Mouse (Mus musculus): ENCODE results near the gene Pemt. TPM values are rescaled to one million over a fixed set of nuclear protein-coding genes. Genes with fewer than 3 reads are reported as not detected.

Pemt gene
- polyA plus RNA-seq, 1 experiment, result 41.5 TPM

GRCm38 (mm10) chr11:59971691-59972090 is 74.6 kb downstream of the Pemt start:
- Histone ChIP-seq H3K4me1 (ENCODE audit: control insufficient read depth, insufficient read depth, low read length) (no peaks in the 10 kb centered on the region), H3K27me3 (ENCODE audit: control insufficient read depth, insufficient read depth, low read length) (no peaks in the 10 kb centered on the region), H3K36me3 (ENCODE audit: control insufficient read depth, insufficient read depth, low read length) (no peaks in the 10 kb centered on the region), H3K4me3 (ENCODE audit: control insufficient read depth, low read depth, low read length) (no peak overlapping the region), H3K27ac (ENCODE audit: control insufficient read depth, insufficient read depth, low read depth, low read length) (no peak overlapping the region)
- no peak for TF ChIP-seq POLR2A (IDR thresholded peaks at IDR 0.05; ENCODE audit: control insufficient read depth, low read depth, low read length)

GRCm38 (mm10) chr11:59970780-59971179 is 75.5 kb downstream of the Pemt start:
- H3K4me1 ChIP-seq (ENCODE audit: control insufficient read depth, insufficient read depth, low read length), result peaks cover 1% of the 10 kb centered on the region; the same call in 1 of the 2 replicates
- TF ChIP-seq CTCF (IDR thresholded peaks at IDR 0.05; ENCODE audit: control insufficient read depth, insufficient read depth, insufficient replicate concordance, low read depth, low read length) (no peak), POLR2A (IDR thresholded peaks at IDR 0.05; ENCODE audit: control insufficient read depth, low read depth, low read length) (no peak)
- H3K27me3 ChIP-seq (ENCODE audit: control insufficient read depth, insufficient read depth, low read length), result no peaks in the 10 kb centered on the region

GRCm38 (mm10) chr11:59967765-59968164 is 78.5 kb downstream of the Pemt start:
- Histone ChIP-seq H3K27ac (ENCODE audit: control insufficient read depth, insufficient read depth, low read depth, low read length) (no peak overlapping the region), H3K36me3 (ENCODE audit: control insufficient read depth, insufficient read depth, low read length) (no peaks in the 10 kb centered on the region), H3K4me1 (ENCODE audit: control insufficient read depth, insufficient read depth, low read length) (peaks cover 9% of the 10 kb centered on the region), H3K27me3 (ENCODE audit: control insufficient read depth, insufficient read depth, low read length) (no peaks in the 10 kb centered on the region), H3K4me3 (ENCODE audit: control insufficient read depth, low read depth, low read length) (no peak overlapping the region)
- TF ChIP-seq POLR2A (IDR thresholded peaks at IDR 0.05; ENCODE audit: control insufficient read depth, low read depth, low read length), result no peak
- no peak for TF ChIP-seq CTCF (IDR thresholded peaks at IDR 0.05; ENCODE audit: control insufficient read depth, insufficient read depth, insufficient replicate concordance, low read depth, low read length)

More at GRCm38 (mm10) chr11:59970780-59971179, 75.5 kb downstream of the Pemt start:
- Histone ChIP-seq H3K27ac (ENCODE audit: control insufficient read depth, insufficient read depth, low read depth, low read length) (no peak overlapping the region), H3K36me3 (ENCODE audit: control insufficient read depth, insufficient read depth, low read length) (no peaks in the 10 kb centered on the region), H3K4me3 (ENCODE audit: control insufficient read depth, low read depth, low read length) (no peak overlapping the region)

- peaks cover 9% of the 10 kb centered on the region for H3K4me1 ChIP-seq (ENCODE audit: control insufficient read depth, insufficient read depth, low read length)
- H3K27me3 ChIP-seq (ENCODE audit: control insufficient read depth, insufficient read depth, low read length), result no peaks in the 10 kb centered on the region
- H3K27ac ChIP-seq (ENCODE audit: control insufficient read depth, insufficient read depth, low read depth, low read length), result no peak overlapping the region
- H3K36me3 ChIP-seq (ENCODE audit: control insufficient read depth, insufficient read depth, low read length), result no peaks in the 10 kb centered on the region
- TF ChIP-seq POLR2A (IDR thresholded peaks at IDR 0.05; ENCODE audit: control insufficient read depth, low read depth, low read length) (no peak), CTCF (IDR thresholded peaks at IDR 0.05; ENCODE audit: control insufficient read depth, insufficient read depth, insufficient replicate concordance, low read depth, low read length) (no peak)
- H3K4me3 ChIP-seq (ENCODE audit: control insufficient read depth, low read depth, low read length), result no peak overlapping the region
These were observed 80.2 kb downstream of the Pemt start for GRCm38 (mm10) chr11:59966102-59966483.

- peak; percentile 67; the same call in 1 of the 2 replicates for TF ChIP-seq CTCF (IDR thresholded peaks at IDR 0.05; ENCODE audit: control insufficient read depth, insufficient read depth, insufficient replicate concordance, low read depth, low read length)
- TF ChIP-seq POLR2A (IDR thresholded peaks at IDR 0.05; ENCODE audit: control insufficient read depth, low read depth, low read length), result no peak
- H3K27ac ChIP-seq (ENCODE audit: control insufficient read depth, insufficient read depth, low read depth, low read length), result 0 out of 2 replicates have a peak overlapping the region, but pooled peaks have one; percentile 45
- no peaks in the 10 kb centered on the region for H3K27me3 ChIP-seq (ENCODE audit: control insufficient read depth, insufficient read depth, low read length)
- H3K4me1 ChIP-seq (ENCODE audit: control insufficient read depth, insufficient read depth, low read length), result peaks cover 11% of the 10 kb centered on the region
- H3K36me3 ChIP-seq (ENCODE audit: control insufficient read depth, insufficient read depth, low read length), result no peaks in the 10 kb centered on the region; the same call in 1 of the 2 replicates
- peak overlapping the region; percentile 75 for H3K4me3 ChIP-seq (ENCODE audit: control insufficient read depth, low read depth, low read length)
These were observed 80.8 kb downstream of the Pemt start for GRCm38 (mm10) chr11:59965227-59966101.

DNA sequence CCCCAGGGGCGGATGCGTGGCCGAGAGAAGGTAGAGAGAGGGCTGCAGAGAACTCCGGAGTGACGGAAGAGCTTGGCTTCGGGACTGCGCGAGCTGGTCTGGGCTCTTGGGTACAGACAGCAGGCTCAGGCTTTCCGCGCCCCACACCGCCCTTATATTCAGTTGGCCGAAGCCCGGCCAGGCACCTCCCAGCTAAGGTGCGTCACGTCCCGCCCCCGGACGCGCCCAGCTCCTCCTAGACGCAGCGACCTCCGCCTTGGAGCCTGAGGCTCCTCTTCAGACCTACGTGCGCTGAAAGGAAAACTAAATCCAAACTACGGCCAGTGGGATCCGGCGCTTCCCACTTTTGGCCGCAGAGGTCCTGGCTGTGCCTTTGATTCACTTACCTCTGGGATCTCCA is 81.5 kb downstream of the Pemt start, which contains the start of gene Rasd1:
Rasd1 (minus strand) TSS at position 127 of the 400 bp plus-strand sequence.
- Histone ChIP-seq H3K4me3 (ENCODE audit: control insufficient read depth, low read depth, low read length) (peak within 1 kb of the TSS; percentile 75), H3K27me3 (ENCODE audit: control insufficient read depth, insufficient read depth, low read length) (no peaks in the 10 kb centered on the region), H3K4me1 (ENCODE audit: control insufficient read depth, insufficient read depth, low read length) (peaks cover 15% of the 10 kb centered on the region), H3K27ac (ENCODE audit: control insufficient read depth, insufficient read depth, low read depth, low read length) (peak within 1 kb of the TSS; percentile 70), H3K36me3 (ENCODE audit: control insufficient read depth, insufficient read depth, low read length) (no peaks in the 10 kb centered on the region; the same call in 1 of the 2 replicates)
- TF ChIP-seq POLR2A (IDR thresholded peaks at IDR 0.05; ENCODE audit: control insufficient read depth, low read depth, low read length), result peak; percentile 93
- no peak for TF ChIP-seq CTCF (IDR thresholded peaks at IDR 0.05; ENCODE audit: control insufficient read depth, insufficient read depth, insufficient replicate concordance, low read depth, low read length)

DNA sequence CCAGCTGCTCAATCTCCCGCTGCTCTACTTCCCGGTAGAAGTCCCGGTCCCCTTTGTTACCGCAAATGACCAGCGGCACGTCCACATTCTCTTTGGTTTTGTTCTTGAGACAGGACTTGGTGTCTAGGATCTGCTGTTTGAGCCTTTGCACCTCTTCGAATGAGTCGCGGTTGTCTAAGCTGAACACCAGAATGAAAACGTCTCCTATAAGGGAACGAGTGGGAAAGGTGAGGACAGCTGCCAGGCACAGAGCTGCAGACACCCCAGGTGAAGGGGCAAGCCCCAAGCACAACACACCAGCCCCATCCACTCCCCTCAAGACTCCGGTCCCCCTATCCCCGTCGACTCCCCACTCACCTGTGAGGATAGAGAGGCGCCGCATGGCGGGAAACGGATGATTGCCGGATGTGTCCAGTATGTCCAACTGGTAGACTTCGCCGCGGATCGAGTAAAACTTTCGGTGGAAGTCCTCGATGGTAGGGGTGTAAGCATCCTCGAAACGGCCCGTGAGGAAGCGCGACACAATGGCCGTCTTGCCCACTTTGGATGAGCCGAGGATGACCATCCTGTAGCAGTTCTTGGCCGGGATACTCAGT is 82.0 kb downstream of the Pemt start:
- no peaks in the 10 kb centered on the region for H3K27me3 ChIP-seq (ENCODE audit: control insufficient read depth, insufficient read depth, low read length)
- peak overlapping the region; percentile 75 for H3K4me3 ChIP-seq (ENCODE audit: control insufficient read depth, low read depth, low read length)
- H3K27ac ChIP-seq (ENCODE audit: control insufficient read depth, insufficient read depth, low read depth, low read length), result peak overlapping the region; percentile 70
- TF ChIP-seq POLR2A (IDR thresholded peaks at IDR 0.05; ENCODE audit: control insufficient read depth, low read depth, low read length) (no peak), CTCF (IDR thresholded peaks at IDR 0.05; ENCODE audit: control insufficient read depth, insufficient read depth, insufficient replicate concordance, low read depth, low read length) (no peak)
- peaks cover 17% of the 10 kb centered on the region for H3K4me1 ChIP-seq (ENCODE audit: control insufficient read depth, insufficient read depth, low read length)
- no peaks in the 10 kb centered on the region; the same call in 1 of the 2 replicates for H3K36me3 ChIP-seq (ENCODE audit: control insufficient read depth, insufficient read depth, low read length)

All from testis, adult 2 months (tissue).